Mouse (Mus musculus) layer of hippocampus, postnatal 10 days (tissue): ENCODE measurements at regions not wholly inside any gene's neighbourhood (a gene's known extent, or its start where the extent isn't known, plus 50 kb on each side); places are given as distances from the start of the nearest gene placed in this dataset.

Experiments
- DNase-seq, 2 experiments: peaks; one replicate each; pipeline ENCODE4 v3.0.0; 2021; ENCODE audit warnings: low spot score in 2 of 2

DNA sequence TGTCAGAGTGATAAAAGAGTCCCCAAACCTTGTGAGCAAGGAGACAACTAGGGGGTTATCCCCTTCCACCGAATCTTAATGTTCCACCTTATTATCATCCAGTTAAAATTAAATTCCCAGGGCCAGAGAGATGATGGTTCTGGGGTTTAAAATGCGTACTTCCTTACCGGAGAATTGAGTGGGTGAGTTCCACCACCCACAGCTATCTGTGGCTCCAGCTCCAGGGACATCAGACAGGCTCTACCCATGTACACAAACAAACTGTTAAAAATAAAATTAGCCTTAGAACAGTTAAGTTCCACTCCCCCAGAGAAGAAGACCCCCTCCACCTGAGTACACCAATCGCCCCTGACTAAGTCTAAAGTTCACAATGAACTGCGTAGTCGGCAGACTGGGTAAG lies 52.0 kb upstream of the Mgat5 start:
- no peak for DNase-seq

DNA sequence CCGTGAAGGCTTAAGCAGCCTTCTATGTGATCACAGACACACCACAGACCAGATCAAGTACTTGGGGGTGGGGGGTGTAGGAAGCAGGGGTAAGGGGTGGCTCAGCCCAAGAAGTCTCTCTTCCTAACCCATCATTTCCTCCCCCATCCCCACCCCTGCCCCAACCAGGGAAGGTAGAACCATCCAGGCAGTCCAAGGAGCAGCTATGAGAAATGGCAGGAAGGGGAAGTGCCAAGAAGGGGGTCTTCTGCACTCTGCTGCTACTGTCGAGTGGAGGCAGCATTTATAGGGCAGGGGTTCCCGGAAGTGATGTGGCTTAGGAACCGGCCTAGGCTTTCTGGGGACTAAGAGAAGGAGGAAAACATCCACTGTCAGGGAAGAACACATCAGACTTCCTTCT lies 69.3 kb upstream of the Mgat5 start:
- no peak for DNase-seq

DNA sequence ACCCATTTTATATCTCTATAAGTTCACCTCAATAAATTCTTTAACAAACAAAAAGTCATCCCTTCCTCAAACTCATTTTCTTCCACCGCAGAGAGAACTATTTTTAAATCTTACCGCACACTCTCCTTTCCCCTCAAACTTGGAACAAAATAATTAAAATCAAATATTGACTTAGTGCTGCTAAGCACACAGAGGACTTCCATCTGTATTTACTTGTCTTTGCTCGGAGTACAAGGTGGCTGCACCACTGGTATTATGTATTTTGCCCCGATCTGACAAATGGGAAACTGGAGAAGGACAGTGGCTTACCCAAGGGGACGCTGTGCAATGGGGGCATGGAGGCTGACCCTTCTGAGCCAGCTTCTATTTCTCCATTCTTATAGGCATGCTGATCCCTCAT lies 72.9 kb upstream of the Mgat5 start:
- no peak for DNase-seq

DNA sequence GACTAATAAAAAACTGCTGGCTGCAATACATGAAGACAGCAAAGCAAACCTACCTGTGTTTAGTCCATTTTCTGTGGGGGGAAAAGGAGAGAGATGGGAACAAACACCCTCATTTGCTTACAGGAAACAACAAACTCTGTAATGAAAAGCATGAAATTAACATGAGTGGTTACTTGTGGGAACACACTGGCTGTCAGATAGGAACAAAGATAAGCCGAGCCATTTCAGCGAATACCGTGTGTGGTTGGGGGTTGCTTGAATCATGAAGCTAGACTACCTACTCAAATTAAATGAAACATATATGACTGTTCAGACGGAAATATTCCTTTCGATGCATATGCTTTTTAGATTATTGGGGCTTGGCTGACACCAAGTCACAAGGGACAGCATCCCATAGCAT lies 80.0 kb upstream of the Mgat5 start:
- no peak for DNase-seq

DNA sequence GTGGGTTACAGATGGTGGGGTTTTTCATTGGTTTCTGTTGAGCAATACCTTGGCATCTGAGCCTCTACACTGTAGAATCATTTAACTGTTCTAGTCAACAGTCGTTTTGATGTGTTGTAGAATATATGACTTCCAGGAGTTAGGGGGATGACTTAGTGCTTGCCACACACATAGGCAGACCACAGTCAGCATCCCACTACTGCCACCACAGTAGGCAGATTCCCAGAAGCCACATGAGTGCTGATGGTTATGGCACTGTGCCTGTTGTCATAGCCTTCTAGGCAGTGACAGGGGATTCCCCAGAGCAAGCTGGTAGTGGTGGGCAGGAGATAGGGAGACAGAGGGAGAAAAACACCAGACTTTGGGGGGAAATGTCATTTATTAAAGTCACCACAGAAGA lies 86.8 kb upstream of the Mgat5 start:
- DNase-seq: peak in 1 of 2 experiments; percentile 14

DNA sequence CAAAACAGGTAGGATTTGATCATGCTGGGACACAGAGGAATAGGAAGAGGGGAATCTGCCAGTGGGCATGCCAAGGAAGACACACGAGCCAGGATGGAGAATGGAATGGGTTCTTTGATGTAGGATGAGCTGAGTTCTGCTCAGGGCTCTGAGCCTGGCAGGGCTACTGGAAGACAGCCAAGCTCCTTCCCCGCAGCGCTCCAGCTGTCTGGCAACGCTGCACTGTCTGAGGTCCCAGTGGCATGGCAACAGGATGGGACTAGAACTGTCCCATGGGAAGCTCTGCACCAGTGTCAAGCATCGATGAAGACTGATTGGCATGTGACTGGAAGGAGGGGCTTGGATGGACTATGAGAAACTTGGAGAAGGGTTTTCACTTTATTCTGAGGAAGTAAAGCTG lies 97.3 kb upstream of the Mgat5 start:
- peak; percentile 45 to 54 for DNase-seq

DNA sequence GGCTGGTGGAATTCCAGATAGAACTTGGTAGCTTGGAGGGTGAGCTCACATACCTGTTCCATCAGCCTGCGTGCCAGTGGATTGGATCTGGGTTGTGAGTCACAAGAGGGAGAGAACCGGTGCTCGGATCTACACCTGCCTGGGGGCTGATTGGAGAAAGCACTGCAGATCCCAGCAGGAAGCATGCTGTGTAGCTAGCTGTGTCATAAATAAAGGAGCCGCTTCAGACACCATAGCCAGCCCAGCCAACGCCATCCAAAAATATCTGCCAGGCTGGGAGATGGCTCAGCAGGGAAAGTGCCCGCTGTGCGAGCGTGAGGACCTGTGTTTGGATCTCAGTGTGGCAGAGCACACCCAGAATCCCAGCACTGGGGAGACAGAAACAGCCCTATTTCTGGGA lies 99.0 kb upstream of the Mgat5 start:
- peak; percentile 14 to 21 for DNase-seq

DNA sequence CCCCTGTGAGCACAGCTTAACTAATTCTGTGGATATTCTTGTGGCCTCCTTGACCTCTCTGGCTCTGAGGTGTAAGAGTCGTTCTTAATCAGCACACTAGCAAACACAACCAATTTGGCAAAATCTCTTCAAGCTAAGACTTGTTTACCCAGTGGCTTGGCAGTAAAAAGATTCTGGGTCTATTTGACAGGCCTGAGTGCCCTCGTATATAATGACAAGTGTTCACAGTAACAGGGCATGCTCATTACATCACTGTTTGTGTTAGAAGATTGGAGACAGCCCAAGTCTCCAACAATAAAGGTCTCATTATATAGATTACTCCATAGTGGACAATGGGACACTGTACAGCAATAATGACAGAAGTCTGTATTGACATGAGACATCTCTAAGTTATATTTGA lies 101.2 kb upstream of the Mgat5 start:
- no peak for DNase-seq

DNA sequence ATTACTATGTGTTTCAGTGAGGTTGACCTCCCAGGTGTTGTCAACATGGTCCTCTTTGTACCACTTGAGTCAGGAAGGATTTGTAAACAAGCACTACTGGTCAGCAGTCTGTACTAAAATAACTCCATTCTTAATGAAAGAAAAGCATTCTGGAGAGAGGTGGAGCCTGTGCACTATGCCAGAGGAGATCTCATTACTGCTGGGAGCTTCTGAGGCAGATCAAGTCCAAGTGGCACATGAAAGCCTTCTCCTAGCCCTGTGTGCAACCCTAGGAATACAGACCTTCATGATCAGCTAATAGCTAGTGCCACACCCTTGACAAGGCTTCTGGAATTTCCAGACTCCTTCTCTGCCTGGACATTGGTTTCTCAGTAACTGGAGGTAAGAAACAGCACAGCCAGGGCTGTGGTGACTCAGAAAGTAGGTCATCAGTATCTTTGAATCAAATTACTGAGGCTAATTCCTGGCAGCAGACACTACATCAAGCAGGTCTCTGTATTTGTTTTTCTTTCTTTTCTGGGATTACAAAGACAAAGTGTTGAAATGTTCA lies 105.9 kb upstream of the Mgat5 start:
- no peak for DNase-seq

DNA sequence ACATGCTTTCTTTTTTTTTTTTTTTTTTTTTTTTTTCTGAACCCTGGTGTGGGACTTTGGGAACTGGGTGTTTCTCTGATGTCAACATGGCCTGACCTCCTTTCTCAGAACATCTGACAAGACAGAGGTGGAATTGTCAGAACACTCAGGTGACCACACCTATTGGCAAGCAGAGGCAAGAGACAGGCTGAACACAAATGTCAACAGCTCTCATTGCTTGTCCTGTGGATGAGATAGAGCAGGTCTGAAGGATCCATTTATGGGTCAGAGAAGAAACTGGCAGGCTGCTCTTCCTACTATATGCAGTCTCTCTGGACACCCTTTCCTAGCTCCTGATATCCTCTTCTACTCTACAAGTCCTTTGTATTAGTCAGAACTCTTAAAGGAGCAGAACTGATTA lies 117.2 kb upstream of the Mgat5 start:
- no peak for DNase-seq

DNA sequence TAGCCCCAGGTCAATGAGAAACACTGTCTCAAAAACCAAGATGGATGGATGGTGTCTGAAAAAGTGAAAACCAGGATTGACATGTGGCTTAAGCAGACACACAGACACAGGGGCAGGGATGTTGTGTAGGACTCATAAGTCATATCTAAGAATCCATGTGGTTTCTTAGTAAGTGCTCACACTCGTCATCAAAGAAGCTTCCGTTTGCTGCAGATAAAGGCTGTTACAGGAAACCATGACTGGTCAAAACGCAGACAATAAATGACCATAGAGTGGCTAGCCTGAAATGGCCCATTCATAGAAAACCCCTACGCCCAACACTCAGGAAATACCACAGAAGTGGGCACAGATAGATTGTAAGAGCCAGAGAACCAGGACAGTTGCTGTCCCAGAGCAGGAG lies 118.8 kb upstream of the Mgat5 start:
- DNase-seq: no peak

DNA sequence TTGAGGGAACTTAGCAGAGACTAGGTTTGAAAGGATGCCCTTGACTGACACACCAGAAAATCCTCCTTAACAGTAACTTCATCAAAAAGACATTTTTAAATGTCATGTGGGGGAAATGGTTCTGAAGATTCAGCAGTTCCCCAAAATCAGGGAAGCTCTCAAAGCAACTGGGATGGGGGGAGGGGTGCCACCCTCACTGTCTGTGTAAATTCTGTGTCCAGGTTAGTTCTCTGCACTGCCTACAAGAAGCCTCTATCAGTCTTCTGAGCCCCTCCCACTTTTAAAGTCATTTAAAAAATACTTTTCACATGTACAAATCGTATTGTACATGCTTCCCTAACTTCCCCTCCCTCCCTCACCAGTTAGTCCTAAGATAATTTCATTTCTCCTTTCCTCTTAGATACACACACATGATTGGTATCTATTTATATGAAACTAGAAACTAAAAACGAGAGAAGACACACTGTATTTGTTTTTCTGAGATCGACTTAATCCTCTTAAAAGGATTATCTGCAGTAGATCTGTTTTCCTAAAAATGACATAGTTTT lies 121.0 kb upstream of the Mgat5 start:
- no peak for DNase-seq

DNA sequence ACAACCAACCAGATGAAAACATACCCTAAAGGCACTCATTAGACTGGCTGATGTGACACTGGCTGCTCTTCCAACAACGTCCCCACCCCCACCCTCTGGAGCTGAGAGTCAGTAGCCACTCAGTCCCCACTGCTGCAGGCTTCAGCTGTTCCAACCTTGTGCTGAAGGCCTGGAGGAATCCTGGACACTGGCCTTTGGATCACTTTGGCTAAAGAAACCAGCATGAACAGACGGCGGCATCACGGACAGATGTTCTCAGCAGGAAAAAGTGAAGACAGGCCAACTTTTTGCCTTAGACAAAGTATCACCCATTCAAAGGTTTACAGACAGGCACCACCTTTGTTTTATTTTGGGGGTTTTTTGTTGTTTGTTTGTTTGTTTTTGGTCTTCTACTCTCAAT lies 125.8 kb upstream of the Mgat5 start:
- no peak for DNase-seq

DNA sequence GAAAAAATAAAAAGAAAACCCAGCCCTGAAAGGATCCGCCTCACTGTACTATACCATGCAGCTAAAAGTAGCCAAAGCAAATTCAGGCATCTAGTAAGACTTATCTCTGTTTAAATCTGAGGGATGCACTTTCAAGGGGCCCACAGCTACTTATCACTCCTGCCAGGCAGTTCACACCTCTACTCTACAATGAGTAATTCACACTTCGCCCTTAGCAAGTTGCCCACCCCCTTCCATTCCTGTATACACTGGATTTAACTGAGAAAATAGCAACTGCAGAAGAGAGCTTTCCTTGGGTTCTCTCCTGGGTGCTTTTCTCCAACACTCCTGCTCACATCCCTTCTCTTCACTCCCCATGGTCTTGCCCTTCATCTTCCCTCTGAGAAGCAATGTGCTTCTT lies 142.4 kb upstream of the Mgat5 start:
- DNase-seq: no peak

DNA sequence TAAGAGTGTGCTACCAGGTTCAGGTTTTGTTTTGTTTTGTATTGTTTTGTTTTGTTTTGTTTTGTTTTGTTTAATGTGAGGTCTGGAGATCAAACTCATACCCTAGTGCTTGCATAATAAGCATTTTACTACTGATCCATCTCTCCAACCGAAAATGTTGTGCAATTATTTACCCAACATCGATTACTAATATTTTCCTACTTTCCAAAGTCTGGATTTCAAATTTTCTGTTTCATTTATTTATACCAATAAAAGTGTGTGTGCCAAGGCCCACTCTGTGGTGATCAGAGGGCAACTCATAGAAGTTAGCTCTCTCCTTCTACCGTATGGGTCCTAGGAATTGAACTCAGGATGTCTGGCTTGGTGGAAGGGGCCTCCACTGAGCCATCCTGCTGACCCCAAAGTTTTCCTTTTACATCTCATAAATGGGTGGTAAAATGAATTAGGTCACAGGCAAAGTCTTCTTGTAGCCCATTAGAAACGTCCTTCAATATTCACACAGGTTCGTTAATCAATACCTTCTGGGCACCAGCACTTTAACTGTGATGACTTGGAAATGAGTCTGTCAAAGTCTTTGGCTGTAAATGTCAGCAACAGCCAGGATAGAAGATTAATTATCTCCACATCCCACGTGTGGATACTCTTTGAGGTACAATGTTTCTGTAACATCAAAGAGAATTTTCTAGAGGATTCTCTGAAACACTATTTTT lies 158.9 kb upstream of the Mgat5 start:
- DNase-seq: no peak

DNA sequence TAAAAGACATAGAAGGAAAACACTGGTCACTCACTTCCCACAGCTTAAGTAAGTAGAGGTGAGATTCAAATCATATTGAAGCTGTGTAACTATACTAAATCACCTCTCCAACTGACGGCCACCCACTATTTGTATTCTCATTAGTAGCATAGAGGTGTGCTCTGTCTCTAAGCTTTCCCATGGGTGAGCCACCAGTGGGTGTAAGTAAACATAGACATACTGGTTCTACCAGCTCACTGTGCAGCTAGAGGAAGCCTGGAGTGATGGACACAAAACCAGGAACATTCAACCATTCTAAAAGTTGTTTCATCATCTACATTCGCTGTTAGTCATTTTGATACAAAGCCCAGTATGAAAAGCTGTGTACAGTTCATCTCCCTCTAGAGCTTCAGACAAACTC lies 170.1 kb upstream of the Mgat5 start:
- DNase-seq: no peak

DNA sequence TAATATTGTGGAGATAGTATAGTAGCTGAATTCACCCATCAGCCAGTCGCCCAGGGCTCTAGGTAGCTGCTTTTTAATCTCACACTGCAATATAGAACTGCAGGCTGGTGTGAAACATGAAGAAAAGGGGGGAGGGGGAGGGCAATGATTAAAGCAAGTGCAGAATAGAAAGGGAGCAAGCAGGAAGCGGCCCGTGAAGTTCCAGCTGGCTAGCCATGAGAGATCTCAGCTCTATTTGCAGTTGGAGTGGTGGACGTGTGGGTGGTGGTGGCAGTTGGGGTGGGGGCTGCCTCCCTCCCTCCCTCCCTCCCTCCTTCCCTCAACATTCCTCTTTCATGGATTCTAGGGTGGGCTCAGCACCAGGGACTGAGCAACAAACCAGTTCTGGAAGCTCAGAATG lies 173.3 kb upstream of the Mgat5 start:
- DNase-seq: no peak

DNA sequence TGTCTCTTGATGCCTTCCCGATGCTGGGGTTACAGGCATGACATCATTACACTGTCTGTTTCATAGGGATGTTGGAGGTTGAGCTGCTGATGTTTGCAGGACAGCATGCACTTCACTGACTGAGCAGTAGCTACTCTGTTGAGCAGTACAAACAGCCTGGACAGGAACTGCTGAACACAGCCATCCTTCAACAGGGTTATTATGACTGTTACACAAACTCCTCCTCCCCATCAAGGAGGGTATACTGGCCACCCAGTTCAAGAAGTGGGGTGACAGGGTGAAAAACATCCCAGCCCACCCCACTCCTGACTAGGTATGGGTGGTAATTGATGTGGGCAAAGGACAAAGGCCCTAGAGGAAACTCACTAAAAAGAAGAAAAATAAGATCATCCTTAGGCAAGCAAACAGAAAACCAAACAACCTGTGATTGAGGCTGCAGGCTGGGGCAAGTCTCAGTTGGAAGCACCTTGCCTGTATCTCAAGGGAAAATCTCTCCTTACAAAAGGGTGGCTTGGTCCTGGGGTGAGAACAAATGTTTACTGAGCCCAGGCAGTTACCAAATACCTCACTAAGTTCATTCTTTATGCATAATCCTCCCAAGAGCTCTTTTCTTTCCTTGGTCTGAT lies 175.8 kb upstream of the Mgat5 start:
- DNase-seq: no peak

DNA sequence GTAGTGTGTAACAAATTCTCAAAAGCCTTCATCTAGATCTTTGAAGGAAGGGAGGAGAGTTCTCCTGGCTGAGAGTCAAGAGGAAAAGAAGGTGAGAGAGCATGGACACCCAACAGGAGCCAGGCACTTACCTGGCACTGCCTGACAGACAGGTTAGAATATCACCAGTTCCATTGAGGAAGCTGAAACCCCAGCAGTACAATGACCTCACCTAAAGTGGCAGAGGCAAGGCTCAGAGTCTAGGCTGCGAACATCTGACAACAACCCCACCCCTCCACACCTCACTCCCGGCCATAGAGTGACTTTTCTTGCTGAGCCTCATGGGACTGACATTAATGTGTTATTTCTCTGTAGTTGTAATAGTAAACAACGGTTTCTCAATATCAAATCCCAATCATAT lies 181.7 kb upstream of the Mgat5 start:
- no peak for DNase-seq

DNA sequence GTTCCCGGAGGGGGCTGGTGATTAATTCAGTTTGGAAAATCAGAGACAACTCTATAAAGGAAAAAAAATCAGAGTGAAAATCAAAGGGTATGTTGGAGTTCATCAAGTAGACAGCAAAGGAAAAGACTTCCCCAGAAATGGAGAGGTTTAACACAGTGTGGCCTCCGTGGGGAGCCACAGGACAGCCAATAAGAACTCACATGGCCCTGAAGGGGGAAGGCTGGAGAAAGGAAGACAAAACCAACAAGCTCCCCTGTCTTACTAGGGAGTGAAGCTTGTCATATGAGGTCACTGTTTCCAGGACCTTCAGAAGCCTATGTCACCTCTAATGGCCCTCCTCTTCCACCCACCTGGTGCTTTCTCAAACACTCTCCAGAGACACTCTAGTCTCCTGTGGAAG lies 187.1 kb upstream of the Nckap5 start:
- peak; percentile 36 to 57 for DNase-seq

DNA sequence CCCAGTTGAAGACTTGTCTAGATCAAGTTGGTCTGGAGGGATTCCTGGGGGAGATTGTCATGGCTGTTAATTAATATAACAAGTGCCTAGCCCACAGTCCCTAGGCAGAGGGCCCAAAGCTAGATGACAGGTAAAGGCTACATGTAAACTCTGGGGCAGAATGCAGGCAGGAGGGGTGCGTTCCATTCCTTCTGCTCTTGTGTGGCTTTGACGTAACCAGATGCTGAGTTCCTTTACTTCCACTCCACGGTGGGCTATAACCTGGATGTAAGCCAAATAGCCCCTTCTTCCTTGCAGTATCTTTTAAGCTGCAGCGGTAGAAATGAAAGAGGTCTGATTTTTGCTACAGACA lies 185.3 kb upstream of the Nckap5 start:
- DNase-seq: no peak

DNA sequence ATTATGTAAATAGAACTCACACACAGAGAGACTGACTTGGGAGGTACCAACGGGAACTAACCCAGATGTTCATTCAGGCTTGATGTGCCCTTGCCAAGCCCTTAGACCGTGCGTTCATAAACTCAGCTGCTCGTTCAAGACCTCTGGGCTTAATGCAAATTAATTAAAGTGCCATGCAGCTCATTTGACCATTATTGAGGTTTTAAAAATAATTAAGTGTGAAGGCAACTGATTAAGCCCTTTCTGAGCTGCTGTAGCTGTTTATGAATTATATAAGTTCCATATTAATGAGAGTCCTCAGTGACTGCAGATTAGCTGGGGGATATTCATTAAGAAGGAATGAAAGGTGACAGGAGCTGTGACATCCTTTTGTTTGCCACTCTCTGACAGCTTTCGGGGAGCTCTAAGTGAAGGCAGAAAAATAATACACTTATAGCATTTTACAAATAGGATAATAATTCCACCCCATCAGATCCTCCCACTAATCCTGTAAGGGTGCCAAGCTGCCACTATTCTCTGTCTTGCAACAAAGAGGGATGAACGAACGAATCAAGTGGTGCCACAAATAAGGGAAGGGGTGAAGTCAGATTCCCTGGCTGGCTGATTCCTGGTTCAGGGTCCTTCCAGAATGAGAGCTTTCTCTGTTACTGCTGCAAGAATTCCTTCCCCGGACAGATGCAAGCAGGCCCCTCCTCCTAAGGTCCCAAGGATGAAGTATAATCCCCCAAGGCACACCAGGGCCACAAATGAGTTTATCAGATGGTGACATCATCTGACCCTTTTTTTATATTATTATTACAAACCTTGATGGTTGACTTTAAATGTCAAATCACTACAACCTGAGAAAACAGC lies 184.7 kb upstream of the Nckap5 start:
- no peak for DNase-seq
